Mouse (Mus musculus) hindbrain, embryonic 12.5 days (tissue): ENCODE measurements around the gene Upf3a. TPM values are rescaled to one million over a fixed set of nuclear protein-coding genes. Genes with fewer than 3 reads are reported as not detected.
A peak's percentile ranks its signal among the peaks of the same experiment; 100 is the strongest.
"Not testable (repeated sequence)": the region's sequence is repeated elsewhere in the genome, so short reads cannot be mapped to it uniquely, and the experiment has no call there.

Source experiments
- ATAC-seq: fragments of 200-750 bp; cut with Nextera tagmentation; 2 replicates; pipeline ENCODE4 v1.8.0; 2017; ENCODE audit warnings: moderate TSS enrichment; ENCODE audit not compliant: low FRiP score
- H3K27ac ChIP-seq: fragments of 300-500 bp; sonication (generic); 2 replicates; pipeline ENCODE4 v1.5.1; 2016; ENCODE audit warnings: mild to moderate bottlenecking
- H3K27me3 ChIP-seq: fragments of 300-500 bp; sonication (generic); 2 replicates; pipeline ENCODE4 v1.6.1; 2016; ENCODE audit warnings: mild to moderate bottlenecking
- H3K36me3 ChIP-seq: fragments of 300-500 bp; sonication (generic); 2 replicates; pipeline ENCODE4 v1.6.1; 2016; ENCODE audit warnings: mild to moderate bottlenecking
- H3K4me1 ChIP-seq: fragments of 300-500 bp; sonication (generic); 2 replicates; pipeline ENCODE4 v1.6.1; 2016
- H3K4me2 ChIP-seq: fragments of 300-500 bp; sonication (generic); replicated peaks from 2 replicates; pipeline ENCODE4 v1.6.1; 2016; ENCODE audit warnings: mild to moderate bottlenecking
- H3K4me3 ChIP-seq: fragments of 300-500 bp; sonication (generic); 2 replicates; pipeline ENCODE4 v1.5.1; 2016; ENCODE audit warnings: mild to moderate bottlenecking
- H3K9ac ChIP-seq: fragments of 300-500 bp; sonication (generic); 2 replicates; pipeline ENCODE4 v1.6.1; 2016; ENCODE audit warnings: mild to moderate bottlenecking, moderate library complexity
- H3K9me3 ChIP-seq: fragments of 300-500 bp; sonication (generic); replicated peaks from 2 replicates; pipeline ENCODE4 v1.6.1; 2016; ENCODE audit warnings: mild to moderate bottlenecking
- WGBS: fragments of 180-500 bp; shearing (Covaris S2); methylation state at CpG from one replicate; pipeline ENCODE4 v1.1.7; 2016; 5-methylcytosine and 5-hydroxymethylcytosine counted together
- polyA plus RNA-seq: library from polyadenylated mRNA; unstranded; fragments of >200 nt; fragmentation: Nextera tagmentation; extraction: Ambion mirVana; gene quantifications from 2 replicates; pipeline ENCODE4 v1.2.1, GENCODE M21; 2016

Upf3a gene
- polyA plus RNA-seq, 1 experiment from 2014 or later = 42.5 TPM

GRCm38 (mm10) chr8:13785764-13786299 is 417 bp downstream of the Upf3a start:
- ATAC-seq = peak; percentile 97
- peaks cover 36% of the 10 kb centered on the region for H3K36me3 ChIP-seq
- H3K9ac ChIP-seq = peak overlapping the region; percentile 90
- H3K9me3 ChIP-seq = no peaks in the 10 kb centered on the region
- H3K4me2 ChIP-seq = peak overlapping the region; percentile 80
- H3K4me1 ChIP-seq = peaks cover 11% of the 10 kb centered on the region
- under 1% methylated on average over 44 of the region's 47 CpGs for WGBS
- no peaks in the 10 kb centered on the region for H3K27me3 ChIP-seq
- peak overlapping the region; percentile 97 for H3K27ac ChIP-seq
- peak overlapping the region; percentile 69 for H3K4me3 ChIP-seq

GRCm38 (mm10) chr8:13789606-13790005 is 4.2 kb downstream of the Upf3a start:
- Histone ChIP-seq H3K27me3 (no peaks in the 10 kb centered on the region), H3K27ac (no peak overlapping the region), H3K4me2 (no peak overlapping the region), H3K36me3 (peaks cover 50% of the 10 kb centered on the region), H3K9me3 (no peaks in the 10 kb centered on the region), H3K9ac (no peak overlapping the region), H3K4me3 (no peak overlapping the region), H3K4me1 (peaks cover 9% of the 10 kb centered on the region)
- no peak for ATAC-seq
- WGBS = 96% methylated on average over 8 of the region's 8 CpGs

- Histone ChIP-seq H3K27ac (no peak overlapping the region), H3K4me2 (no peak overlapping the region), H3K9me3 (no peaks in the 10 kb centered on the region), H3K4me3 (no peak overlapping the region), H3K9ac (no peak overlapping the region), H3K4me1 (no peaks in the 10 kb centered on the region), H3K36me3 (peaks cover 79% of the 10 kb centered on the region), H3K27me3 (no peaks in the 10 kb centered on the region)
- 97% methylated on average over 8 of the region's 8 CpGs for WGBS
- ATAC-seq = no peak
These were observed 7.8 kb downstream of the Upf3a start for GRCm38 (mm10) chr8:13793097-13793745.

GRCm38 (mm10) chr8:13793746-13794101 is 8.3 kb downstream of the Upf3a start:
- no peaks in the 10 kb centered on the region for H3K27me3 ChIP-seq
- H3K9me3 ChIP-seq = no peaks in the 10 kb centered on the region
- H3K27ac ChIP-seq = no peak overlapping the region
- H3K4me1 ChIP-seq = no peaks in the 10 kb centered on the region
- ATAC-seq = no peak
- peaks cover 80% of the 10 kb centered on the region for H3K36me3 ChIP-seq
- no peak overlapping the region for H3K4me3 ChIP-seq
- H3K4me2 ChIP-seq = no peak overlapping the region
- H3K9ac ChIP-seq = no peak overlapping the region
- WGBS = 94% methylated on average over 11 of the region's 11 CpGs

GRCm38 (mm10) chr8:13797676-13798075 is 12.3 kb downstream of the Upf3a start:
- no peak for ATAC-seq
- Histone ChIP-seq H3K4me1 (no peaks in the 10 kb centered on the region), H3K4me2 (no peak overlapping the region), H3K9ac (no peak overlapping the region), H3K9me3 (no peaks in the 10 kb centered on the region), H3K27ac (no peak overlapping the region), H3K27me3 (no peaks in the 10 kb centered on the region), H3K4me3 (no peak overlapping the region), H3K36me3 (peaks cover 68% of the 10 kb centered on the region)
- 93% methylated on average over 5 of the region's 5 CpGs for WGBS

- H3K27ac ChIP-seq = no peak overlapping the region
- WGBS = 88% methylated on average over 5 of the region's 5 CpGs
These were observed 14.2 kb downstream of the Upf3a start for GRCm38 (mm10) chr8:13799566-13799965.

GRCm38 (mm10) chr8:13828598-13829172 is 43.3 kb downstream of the Upf3a start:
- no peak overlapping the region for H3K27ac ChIP-seq
- H3K4me3 ChIP-seq = no peak overlapping the region
- H3K36me3 ChIP-seq = no peaks in the 10 kb centered on the region
- no peak for ATAC-seq
- H3K9ac ChIP-seq = no peak overlapping the region
- H3K9me3 ChIP-seq = no peaks in the 10 kb centered on the region
- no peaks in the 10 kb centered on the region for H3K27me3 ChIP-seq
- no peak overlapping the region for H3K4me2 ChIP-seq
- 80% methylated on average over 7 of the region's 7 CpGs for WGBS
- no peaks in the 10 kb centered on the region for H3K4me1 ChIP-seq

More at GRCm38 (mm10) chr8:13799566-13799965, 14.2 kb downstream of the Upf3a start:
- H3K9ac ChIP-seq = no peak overlapping the region
- H3K27me3 ChIP-seq = no peaks in the 10 kb centered on the region
- ATAC-seq = no peak
- H3K9me3 ChIP-seq = no peaks in the 10 kb centered on the region
- peaks cover 49% of the 10 kb centered on the region for H3K36me3 ChIP-seq
- no peak overlapping the region for H3K4me3 ChIP-seq
- H3K4me1 ChIP-seq = no peaks in the 10 kb centered on the region
- no peak overlapping the region for H3K4me2 ChIP-seq

GRCm38 (mm10) chr8:13838289-13838688 is 52.9 kb downstream of the Upf3a start, which contains the start of gene AF366264:
TSS of gene AF366264 (minus strand) at chr8:13838389.
- not testable (repeated sequence) for ATAC-seq, H3K27ac ChIP-seq, H3K4me2 ChIP-seq, H3K4me3 ChIP-seq, H3K36me3 ChIP-seq, H3K9ac ChIP-seq, H3K27me3 ChIP-seq, H3K4me1 ChIP-seq, H3K9me3 ChIP-seq
- WGBS = 88% methylated on average over 5 of the region's 5 CpGs

GRCm38 (mm10) chr8:13843286-13843685 is 57.9 kb downstream of the Upf3a start:
- ATAC-seq, H3K9me3 ChIP-seq, H3K9ac ChIP-seq, H3K27me3 ChIP-seq, H3K4me3 ChIP-seq, H3K36me3 ChIP-seq, H3K27ac ChIP-seq, H3K4me1 ChIP-seq, H3K4me2 ChIP-seq: not testable (repeated sequence)
- WGBS = 86% methylated on average over 1 of the region's 1 CpGs

Other genes starting within 250 kb of the Upf3a start
- gene 1700029H14Rik, start 223.2 kb upstream of the Upf3a start, polyA plus RNA-seq = not detected in 2 replicates
- 30.0 and 31.4 TPM in 2 replicates for gene Rasa3, start 108.0 kb upstream of the Upf3a start, polyA plus RNA-seq
- 2.3 and 2.6 TPM in 2 replicates for gene Cfap97d2, start 79.7 kb upstream of the Upf3a start, polyA plus RNA-seq
- gene Cdc16, start 27.9 kb upstream of the Upf3a start, polyA plus RNA-seq = 214 and 222 TPM in 2 replicates
- gene AF366264, start 52.8 kb downstream of the Upf3a start, polyA plus RNA-seq = not detected in 2 replicates
- 47.9 and 53.9 TPM in 2 replicates for gene Champ1, start 84.0 kb downstream of the Upf3a start, polyA plus RNA-seq
- gene Coprs, start 104.7 kb downstream of the Upf3a start, polyA plus RNA-seq = 74.8 and 75.5 TPM in 2 replicates